Mouse (Mus musculus): ENCODE results near the gene Fam131c.

The Fam131c gene

DNA sequence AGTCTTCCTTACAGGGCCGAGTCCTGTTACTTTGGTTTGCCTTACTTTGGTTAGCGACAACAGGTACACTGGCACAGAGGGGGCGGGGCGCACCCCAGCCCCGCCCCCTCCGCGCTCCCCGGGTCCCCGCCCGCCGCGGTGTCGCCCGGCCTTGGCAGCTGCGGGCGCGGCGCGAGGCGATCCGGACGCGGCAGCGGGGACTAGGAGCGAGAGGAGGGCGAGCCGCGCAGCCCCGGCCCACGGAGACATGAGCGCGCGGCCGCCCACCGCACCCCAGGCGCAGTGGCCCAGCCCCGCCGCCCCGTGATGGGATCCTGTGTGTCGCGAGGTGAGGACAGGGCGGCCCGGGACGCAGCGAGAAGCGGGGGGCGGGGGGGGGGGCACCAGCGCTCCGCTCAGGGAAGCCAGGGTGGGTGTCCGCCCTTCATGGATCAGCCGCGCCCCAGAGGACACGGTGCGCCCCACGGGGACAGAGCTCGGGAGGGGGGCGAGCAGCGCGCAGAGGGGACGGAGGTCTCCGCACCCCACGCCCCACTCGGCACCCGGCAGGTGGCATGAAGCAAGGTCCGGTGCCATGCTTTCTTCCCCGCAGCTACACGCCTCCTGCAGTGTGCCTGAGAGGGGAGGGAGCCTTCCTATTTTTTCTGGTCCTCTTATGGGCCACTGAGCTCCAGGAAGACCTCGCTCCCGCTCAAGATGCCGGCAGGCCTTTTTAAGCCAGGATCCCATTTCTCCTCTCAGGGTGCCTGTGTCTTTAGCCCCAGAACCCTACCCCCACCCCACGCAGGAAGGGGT is at the start of gene Fam131c:
Gene Fam131c (plus strand): TSS at position 224 of the 795 bp plus-strand sequence.
- no peak for DNase-seq (ENCODE audit: extremely low read depth, insufficient read length, low spot score)

DNA sequence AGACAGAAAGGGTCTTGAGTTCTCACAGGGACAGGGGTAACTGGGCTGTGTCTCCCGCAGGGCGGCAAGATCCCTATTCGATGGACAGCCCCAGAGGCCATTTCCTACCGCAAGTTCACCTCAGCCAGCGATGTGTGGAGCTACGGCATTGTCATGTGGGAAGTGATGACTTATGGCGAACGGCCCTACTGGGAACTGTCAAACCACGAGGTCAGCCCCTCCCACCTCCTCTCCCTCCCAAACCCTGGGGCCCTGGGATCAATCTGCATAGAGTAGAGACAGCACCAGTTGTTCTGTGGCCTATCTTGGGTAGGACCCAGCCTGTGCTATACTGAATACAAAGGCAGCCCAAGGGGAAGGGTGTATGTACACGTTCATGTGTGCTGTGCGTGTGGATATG is 45.5 kb upstream of the Fam131c start:
- no peak for DNase-seq (ENCODE audit: extremely low read depth, insufficient read length, low spot score)

DNA sequence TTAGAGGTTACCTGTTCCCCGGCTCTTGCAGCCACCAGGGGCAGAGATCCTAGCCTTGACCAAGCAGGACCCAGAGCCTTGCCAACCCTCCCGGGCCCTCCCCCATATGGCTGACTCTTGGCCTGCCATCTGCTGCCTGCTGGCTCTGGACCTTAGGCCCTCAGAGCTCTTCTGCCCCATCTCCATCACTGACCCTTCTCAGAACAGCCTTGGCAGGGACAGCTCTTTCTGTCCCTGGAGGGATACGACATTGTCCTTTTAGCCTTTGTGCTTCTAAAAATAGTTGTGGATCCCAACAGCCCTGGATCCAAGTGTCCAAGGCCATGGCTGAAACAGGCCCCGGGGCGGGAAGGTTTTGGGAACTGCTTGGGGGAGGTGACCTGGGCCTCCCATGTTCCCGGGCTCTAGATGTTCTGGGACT is 43.2 kb upstream of the Fam131c start:
- DNase-seq (ENCODE audit: extremely low read depth, insufficient read length, low spot score), result no peak

DNA sequence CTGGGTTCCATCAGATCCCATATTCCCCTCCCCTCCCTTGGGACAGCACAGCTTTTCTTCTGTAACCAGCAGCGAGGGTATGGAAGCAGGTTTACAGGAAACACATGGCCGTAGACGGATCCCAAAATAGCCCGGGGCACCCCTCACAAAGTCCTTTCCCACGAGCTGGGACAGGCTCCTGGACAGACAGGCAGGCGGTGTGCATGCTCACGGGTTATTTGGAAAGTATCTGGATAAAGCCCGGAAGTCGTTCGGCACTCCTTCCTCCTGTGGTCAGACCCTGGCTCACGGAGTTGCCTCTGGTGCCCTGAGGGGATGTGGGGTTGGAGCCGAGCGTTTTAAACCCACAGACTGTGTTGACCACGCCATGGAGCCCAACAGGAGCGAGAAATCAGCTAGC is 42.4 kb upstream of the Fam131c start:
- peak; percentile 69 for DNase-seq (ENCODE audit: extremely low read depth, insufficient read length, low spot score)

DNA sequence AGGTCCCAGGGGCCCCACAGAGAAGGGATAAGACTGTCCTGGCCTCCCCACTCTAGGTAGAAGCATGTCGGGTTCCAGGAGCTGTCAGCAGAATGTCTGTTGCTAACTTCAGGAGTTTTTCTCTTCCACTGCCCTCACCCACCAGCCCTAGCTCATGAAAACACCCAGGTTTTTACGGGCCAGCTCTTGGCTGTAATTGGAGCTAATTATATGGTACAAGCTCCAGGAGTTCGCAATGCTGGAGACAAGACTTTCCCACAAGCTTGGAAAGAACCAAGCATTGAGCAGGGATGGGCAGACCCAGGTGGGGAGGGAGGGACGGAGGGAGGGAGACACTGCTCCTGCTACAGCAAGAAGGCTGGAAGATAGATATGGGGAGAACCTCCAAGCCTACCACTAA is 40.9 kb upstream of the Fam131c start:
- DNase-seq (ENCODE audit: extremely low read depth, insufficient read length, low spot score), result no peak

DNA sequence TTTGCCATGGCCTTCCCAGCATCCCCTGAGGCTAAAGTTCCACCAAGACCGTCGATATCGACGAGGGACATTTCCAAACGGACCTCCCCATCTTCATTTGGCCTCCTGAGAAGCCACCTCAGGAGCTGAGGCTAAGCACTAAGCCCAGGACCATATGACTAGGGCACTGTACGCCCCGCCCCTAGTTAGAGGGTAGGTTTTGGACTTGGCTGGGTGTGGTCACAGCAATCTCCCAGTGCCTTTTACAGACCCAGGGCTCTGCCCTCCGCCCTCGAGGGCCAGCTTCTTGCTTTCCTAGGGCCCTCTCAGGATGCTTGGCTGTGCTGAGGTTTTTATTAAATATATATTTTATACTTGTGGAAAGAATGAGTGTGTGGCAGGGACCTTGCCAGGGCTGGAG is 39.3 kb upstream of the Fam131c start:
- DNase-seq (ENCODE audit: extremely low read depth, insufficient read length, low spot score), result no peak

DNA sequence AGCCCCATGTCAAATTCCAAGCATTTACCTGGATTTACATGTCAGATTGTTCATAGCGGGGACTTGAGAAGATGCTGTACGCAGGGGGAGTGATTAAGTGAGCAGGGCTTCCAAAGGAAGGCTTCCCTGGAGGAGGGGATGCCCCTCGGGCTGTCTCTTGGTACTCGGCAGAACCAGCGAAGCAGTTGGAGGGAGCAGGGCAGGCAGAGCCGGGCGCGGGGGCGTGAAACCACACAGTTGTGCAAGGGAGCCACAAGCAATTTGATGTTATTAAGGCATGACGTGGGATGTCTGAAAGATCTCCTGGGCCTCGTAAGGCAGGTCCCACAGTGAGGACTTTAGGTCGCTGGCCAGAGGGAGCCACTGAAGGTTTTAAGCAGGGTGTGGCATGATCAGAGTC is 38.1 kb upstream of the Fam131c start:
- DNase-seq (ENCODE audit: extremely low read depth, insufficient read length, low spot score), result peak; percentile 70

DNA sequence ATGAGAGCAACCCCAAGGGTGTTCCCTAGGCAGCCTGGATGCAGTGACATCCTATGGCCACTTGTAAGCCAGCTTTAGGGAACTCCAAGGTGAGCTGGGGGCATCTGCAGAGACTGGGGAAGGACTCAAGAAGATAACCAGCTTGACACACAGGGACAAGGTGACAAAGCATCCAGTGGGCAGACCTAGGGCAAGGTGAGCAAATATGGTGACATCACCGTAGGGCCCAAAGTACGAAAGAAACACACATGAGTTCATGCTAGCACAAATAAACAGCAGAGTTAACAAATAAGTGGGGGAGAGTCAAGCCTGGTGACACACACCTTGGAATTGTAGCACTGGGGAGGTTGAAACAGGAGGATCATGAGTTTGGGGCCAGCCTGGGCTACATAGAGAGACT is 36.6 kb upstream of the Fam131c start:
- no peak for DNase-seq (ENCODE audit: extremely low read depth, insufficient read length, low spot score)

DNA sequence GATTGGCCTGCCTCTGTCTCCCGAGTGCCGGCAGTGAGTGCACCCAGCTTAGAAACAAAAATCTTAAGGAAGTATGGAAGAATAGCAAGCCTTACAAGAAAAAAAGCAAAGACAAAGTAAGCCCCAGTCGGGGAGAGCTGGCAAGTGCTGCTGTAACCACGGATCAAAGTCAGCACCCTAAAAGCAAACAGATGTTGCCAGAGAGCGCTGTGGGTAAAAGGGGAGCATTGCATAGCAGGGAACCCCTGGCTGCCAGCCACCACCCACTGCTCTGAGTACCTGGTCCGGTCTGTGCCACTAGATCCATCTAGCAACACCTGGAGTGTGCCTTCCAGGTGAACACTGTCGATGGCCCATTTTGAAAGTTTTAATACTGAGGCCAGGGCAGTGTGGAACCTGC is 35.8 kb upstream of the Fam131c start:
- peak; percentile 53 for DNase-seq (ENCODE audit: extremely low read depth, insufficient read length, low spot score)

DNA sequence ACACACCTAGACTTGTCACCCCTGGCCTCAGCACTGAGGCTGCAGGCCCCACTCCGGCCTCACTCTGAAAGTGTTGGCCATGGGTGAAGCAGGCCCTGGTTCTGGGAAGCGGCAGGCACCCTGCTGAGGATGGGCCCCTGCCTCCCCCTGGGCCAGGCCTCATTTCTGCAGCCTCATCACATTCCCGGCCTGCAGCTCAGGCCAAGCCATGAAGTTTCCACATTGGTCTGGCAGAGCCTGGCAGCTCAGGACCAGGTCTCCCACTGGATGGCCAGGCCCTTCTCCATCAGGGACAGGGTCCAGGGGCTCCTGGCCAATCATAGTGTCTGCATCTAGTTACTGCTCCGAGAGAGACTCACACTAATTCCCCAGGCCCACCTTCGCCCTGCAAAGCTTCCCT is 33.3 kb upstream of the Fam131c start:
- no peak for DNase-seq (ENCODE audit: extremely low read depth, insufficient read length, low spot score)

DNA sequence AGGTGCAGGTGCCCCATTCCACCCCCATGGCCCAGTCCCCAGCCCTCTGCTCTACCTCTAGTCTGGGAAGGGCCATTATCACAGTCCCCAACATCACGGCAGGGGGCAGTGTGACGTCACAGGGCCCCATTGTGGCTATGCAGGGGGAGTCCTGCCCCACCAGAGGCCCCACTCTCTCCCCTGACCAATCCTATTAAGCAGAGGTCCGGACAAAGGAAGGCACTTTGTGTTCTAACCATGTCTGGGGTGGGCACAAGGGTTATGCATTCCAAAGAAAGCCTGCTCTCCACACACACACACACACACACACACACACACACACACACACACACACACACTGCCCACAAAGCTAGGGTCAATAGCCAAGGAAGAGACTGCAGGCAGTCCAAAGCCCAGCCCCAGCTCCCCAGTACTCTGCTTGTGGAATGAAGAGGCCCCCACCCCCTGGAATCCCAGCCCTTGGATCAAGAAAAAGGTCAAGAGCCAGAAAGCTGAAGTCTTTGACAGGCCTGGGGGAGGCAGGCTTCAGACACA is 32.7 kb upstream of the Fam131c start:
- DNase-seq (ENCODE audit: extremely low read depth, insufficient read length, low spot score), result no peak

DNA sequence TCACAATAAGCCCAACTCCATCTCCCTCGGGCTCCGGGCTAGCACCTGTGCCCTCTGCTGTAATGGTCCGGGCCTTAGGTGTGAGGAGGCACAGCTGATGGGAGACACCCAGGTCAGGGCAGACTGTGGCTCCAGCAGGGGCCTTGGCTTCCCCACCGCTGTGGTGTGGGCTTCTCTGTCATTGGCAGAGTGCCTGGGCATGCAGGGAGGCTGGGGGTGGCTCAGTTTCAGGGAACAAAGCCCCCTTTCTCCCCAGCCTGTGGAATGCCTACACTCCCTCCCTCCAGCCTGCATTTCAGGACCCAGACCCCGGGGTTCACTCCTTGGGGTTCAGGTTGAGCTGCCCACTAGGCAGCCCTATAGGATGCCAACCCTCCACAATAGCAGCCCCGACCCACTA is 31.8 kb upstream of the Fam131c start:
- no peak for DNase-seq (ENCODE audit: extremely low read depth, insufficient read length, low spot score)

DNA sequence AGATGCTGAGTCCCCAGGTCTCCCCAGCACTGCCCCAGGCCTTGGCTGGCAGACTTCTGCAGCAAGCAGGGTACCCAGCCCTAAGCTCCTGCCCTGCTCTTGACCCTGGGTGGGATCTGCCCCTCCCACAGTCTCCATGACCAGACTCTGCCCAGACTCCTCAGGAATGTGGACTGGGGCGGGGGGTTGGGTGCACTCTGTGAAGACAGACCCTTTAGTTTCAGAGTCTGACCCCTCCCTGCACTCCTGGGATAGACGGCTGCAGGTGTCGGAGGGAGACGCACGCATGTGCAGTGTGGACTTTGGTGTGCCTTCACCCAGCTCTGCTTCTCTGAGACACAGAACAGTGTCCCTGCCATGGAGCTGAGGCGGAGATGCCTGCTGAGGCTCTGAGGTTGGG is 30.0 kb upstream of the Fam131c start:
- no peak for DNase-seq (ENCODE audit: extremely low read depth, insufficient read length, low spot score)

DNA sequence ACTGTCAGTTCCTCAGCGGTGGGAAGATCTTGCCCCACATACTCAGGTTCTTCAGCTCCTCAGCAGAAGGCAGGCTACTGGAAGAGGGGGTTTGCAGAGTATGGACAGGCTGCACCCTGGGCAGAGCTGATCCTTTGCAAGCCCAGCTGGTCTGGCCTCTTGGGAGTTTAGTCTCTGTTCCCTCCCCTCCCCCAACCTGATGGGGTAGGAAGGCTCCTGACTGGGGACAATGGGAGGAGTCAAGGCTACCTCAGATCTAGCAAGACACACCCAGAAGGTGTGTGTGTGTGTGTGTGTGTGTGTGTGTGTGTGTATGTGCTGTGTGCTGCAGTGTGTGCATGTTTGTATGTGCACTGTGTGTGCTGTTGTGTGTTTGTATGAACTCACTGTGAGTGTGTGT is 29.2 kb upstream of the Fam131c start:
- no peak for DNase-seq (ENCODE audit: extremely low read depth, insufficient read length, low spot score)

DNA sequence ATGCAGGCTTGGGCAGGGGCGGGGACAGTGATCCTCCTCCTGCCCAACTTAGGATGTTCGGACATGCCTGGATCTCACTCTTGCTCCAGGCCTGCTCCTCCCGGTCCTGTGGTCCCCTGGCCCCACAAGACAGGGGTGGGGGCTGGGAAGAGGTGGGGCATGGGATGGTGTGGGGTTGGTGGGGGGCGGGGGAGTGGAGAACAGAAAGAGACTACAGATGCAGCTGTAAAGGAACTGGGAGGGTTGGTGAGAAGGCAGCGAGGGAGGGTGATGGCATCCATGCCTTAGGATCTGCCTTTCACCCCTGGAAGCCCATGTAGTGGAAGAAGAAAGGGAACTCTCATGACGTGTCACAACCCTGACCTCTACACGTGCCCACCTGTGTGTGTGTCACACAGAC is 26.5 kb upstream of the Fam131c start:
- no peak for DNase-seq (ENCODE audit: extremely low read depth, insufficient read length, low spot score)

DNA sequence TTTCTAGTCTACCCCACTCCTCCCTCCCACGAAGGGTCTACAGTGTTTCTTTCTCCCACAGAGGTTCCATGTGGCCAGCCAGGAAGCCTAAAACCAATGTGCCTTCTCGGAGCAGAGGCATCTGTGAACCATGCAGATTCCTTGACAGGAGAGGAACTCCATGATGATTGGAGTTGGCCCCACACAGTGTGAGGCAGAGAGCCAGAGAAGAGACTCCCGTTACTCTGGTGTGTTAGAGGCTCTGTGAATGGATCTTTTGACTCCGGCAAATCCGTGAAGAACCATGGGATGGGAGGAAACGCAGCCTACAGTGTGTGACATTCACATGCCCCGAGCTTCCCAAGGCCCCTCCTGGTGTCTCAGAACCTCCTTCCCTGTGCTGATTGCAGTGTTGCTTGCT is 24.5 kb upstream of the Fam131c start:
- DNase-seq (ENCODE audit: extremely low read depth, insufficient read length, low spot score), result no peak

DNA sequence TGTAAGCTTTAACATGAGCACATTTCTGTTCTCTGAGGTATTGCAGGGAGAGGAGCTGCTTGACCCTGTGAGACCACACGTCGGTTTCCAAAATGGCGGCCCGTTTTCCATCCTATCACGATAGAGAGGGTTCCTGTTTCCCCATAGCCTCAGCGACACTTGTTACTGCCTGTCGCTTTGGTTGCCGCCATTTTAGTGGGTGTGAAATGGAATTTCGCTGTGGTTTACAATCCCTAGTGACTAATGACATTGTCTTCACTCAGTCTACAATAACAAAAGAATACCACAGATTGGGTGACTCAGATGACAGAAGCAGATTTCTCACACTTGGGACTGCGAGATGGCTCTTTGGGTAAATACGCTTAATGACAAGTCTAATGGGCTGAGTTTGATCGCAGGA is 22.8 kb upstream of the Fam131c start:
- peak; percentile 58 for DNase-seq (ENCODE audit: extremely low read depth, insufficient read length, low spot score)

DNA sequence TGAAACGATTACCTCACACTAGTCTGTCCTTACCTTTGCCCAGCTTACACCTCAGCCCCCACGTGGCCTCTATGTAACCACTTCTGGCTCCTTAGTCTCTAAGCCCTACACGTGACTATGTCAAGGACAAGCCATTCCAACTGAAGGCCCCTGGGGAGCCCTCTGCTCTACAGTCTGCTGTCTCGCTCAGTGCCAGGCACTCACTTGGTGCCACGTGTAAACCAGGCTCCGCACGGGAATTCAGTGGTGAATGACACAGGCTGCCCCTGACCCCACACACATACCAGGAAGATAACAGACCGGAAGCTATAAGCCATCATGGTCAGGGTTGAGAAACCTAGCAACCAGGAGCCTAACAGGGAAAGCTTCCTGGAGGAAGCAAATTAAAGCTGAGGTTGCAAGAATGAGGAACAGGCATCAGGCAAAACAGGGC is 20.6 kb upstream of the Fam131c start:
- peak; percentile 66 for DNase-seq (ENCODE audit: extremely low read depth, insufficient read length, low spot score)

DNA sequence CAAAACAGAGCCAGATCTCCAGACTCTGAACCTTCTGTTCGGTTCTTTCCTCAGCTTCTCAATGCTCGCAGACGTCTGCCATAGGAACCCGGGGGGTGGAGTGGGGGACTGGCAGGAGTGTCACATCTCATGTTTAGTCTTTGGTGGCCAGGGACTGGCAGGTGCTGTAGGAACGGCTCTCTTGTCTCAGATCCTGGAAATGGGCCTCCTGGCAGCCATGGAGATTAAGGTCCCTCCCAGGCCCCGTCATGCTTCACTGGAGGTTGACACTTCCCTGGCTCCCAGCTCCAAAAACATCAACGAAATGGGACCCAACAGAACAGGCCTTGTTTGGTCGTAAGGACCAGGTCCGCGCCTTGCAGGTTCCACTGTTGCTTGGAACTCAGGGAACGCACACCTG is 19.4 kb upstream of the Fam131c start:
- no peak for DNase-seq (ENCODE audit: extremely low read depth, insufficient read length, low spot score)

DNA sequence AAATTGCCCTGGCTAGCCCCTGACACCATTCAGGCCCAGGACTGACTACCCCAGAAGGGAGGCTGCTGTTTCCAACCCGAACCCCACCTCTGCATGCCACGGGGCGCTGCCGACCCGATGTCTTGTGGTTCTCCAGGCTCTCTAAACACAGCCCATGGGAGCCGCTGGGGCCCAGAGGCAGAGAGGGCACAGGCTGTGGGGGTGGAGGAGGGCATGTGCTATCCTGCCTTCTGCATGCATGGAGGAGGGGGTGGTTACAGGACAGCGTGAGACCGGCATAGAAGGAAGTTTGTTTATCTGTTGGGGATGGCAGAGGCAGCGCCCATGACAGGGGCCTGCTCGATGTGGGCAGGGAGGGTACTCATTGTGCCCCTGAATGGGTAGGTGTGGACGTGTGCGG is 18.0 kb upstream of the Fam131c start:
- DNase-seq (ENCODE audit: extremely low read depth, insufficient read length, low spot score), result no peak

DNA sequence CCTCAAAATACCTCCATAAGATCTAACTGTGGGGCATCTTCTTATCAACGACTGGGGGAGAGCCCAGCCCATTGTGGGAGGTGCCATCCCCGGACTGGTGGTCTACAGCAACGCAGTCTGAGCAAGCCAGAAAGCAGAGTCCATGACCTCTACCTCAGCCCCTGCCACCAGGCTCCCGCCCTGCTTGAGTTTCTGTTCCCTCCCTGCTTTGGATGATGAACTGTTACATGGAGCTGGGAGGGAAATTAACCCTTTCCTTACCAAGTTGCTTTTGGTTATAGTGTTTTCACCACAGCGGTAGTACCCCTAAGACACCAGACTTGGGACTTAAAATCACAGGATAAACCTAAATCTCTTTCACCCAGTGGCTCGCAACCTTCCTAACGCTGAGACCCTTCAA is 16.0 kb upstream of the Fam131c start:
- DNase-seq (ENCODE audit: extremely low read depth, insufficient read length, low spot score), result no peak

DNA sequence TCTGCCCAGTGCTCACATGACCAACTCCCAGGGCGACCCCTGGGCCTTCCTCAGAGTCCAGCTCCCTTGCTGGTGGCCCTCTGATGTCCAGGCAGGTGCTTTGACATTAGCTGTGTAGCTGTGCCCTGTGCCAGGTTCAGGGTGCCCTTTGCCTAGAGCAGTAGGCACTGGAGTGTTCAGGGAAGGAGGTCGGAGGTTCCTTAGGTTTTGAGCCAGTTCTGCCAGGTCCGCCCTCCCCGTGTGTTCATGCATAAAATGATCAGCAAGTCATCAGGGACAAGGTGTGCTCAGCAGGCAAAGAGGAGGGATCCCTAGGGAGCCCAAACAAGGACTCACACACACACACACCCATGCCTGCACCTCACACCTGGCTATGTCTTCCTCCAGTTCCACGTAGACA is 15.0 kb upstream of the Fam131c start:
- DNase-seq (ENCODE audit: extremely low read depth, insufficient read length, low spot score), result no peak

DNA sequence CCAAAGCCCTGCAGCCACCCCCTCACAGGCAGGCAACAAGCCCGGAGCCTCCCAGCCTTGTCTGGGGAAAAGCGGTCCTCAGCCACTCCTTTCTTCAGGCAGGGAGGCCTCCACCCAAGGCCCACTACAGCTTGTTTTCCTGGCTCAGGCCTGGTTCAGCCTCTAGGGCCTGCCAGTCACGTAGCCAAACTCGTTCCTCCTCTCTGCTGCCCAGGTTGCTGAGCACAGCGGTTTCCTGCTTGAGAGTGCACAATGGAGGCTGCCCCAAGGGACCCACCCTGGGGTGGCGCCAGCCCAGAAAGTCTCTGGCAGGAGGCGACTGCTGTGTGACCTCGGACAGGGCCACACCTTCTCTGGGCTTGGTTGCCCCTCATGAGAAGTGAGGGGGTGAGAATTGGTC is 14.2 kb upstream of the Fam131c start:
- peak; percentile 63 for DNase-seq (ENCODE audit: extremely low read depth, insufficient read length, low spot score)
